Mouse (Mus musculus): ENCODE data around the gene Fbxo36. TPM values are rescaled to one million over a fixed set of nuclear protein-coding genes. Genes with fewer than 3 reads are reported as not detected.
A peak's percentile ranks its signal among the peaks of the same experiment; 100 is the strongest.

Gene Fbxo36
- polyA plus RNA-seq, 1 experiment from 2014 or later = 8.6 TPM

- Histone ChIP-seq H3K9me3 (replicated peaks) (no peaks in the 10 kb centered on the region), H3K4me3 (peak overlapping the region; percentile 60), H3K9ac (no peak overlapping the region), H3K27ac (ENCODE audit: poor library complexity, severe bottlenecking) (no peak overlapping the region), H3K27me3 (replicated peaks) (peaks cover 29% of the 10 kb centered on the region), H3K36me3 (no peaks in the 10 kb centered on the region), H3K4me1 (replicated peaks) (0 out of 2 replicates have a peak, but pooled peaks cover 5% of the 10 kb centered on the region), H3K4me2 (peak overlapping the region; percentile 95)
- WGBS = 11% methylated on average over 22 of the region's 22 CpGs
- ATAC-seq (ENCODE audit: insufficient number of reproducible peaks, low FRiP score) = no peak
These were observed 94.0 kb downstream of the Fbxo36 start for GRCm38 (mm10) chr1:84933472-84934150.

- Histone ChIP-seq H3K27ac (ENCODE audit: poor library complexity, severe bottlenecking) (no peak overlapping the region), H3K9ac (peak overlapping the region; percentile 53; the same call in 1 of the 2 replicates), H3K4me1 (replicated peaks) (0 out of 2 replicates have a peak, but pooled peaks cover 5% of the 10 kb centered on the region), H3K4me3 (peak overlapping the region; percentile 60), H3K9me3 (replicated peaks) (no peaks in the 10 kb centered on the region), H3K36me3 (no peaks in the 10 kb centered on the region), H3K4me2 (peak overlapping the region; percentile 95), H3K27me3 (replicated peaks) (peaks cover 29% of the 10 kb centered on the region)
- WGBS = 3% methylated on average over 12 of the region's 12 CpGs
- no peak for ATAC-seq (ENCODE audit: insufficient number of reproducible peaks, low FRiP score)
These were observed 94.5 kb downstream of the Fbxo36 start for GRCm38 (mm10) chr1:84934151-84934502.

- 1% methylated on average over 59 of the region's 59 CpGs for WGBS
- no peaks in the 10 kb centered on the region for H3K9me3 ChIP-seq (replicated peaks)
- H3K27me3 ChIP-seq (replicated peaks) = peaks cover 29% of the 10 kb centered on the region
- peak within 1 kb of the TSS; percentile 53 for H3K9ac ChIP-seq
- H3K4me1 ChIP-seq (replicated peaks) = 0 out of 2 replicates have a peak, but pooled peaks cover 5% of the 10 kb centered on the region
- H3K4me2 ChIP-seq = peak within 1 kb of the TSS; percentile 95
- ATAC-seq (ENCODE audit: insufficient number of reproducible peaks, low FRiP score) = peak; percentile 70
- H3K36me3 ChIP-seq = no peaks in the 10 kb centered on the region
- H3K4me3 ChIP-seq = peak within 1 kb of the TSS; percentile 60
- no peak within 1 kb of the TSS for H3K27ac ChIP-seq (ENCODE audit: poor library complexity, severe bottlenecking)
These were observed 95.1 kb downstream of the Fbxo36 start, which contains the start of gene Slc16a14 for GRCm38 (mm10) chr1:84934503-84935333. TSS of gene Slc16a14 (minus strand) at chr1:84935134.

- H3K4me3 ChIP-seq = no peak overlapping the region
- H3K27me3 ChIP-seq (replicated peaks) = peaks cover 29% of the 10 kb centered on the region
- no peak overlapping the region for H3K4me2 ChIP-seq
- H3K4me1 ChIP-seq (replicated peaks) = 0 out of 2 replicates have a peak, but pooled peaks cover 5% of the 10 kb centered on the region
- H3K9me3 ChIP-seq (replicated peaks) = no peaks in the 10 kb centered on the region
- H3K27ac ChIP-seq (ENCODE audit: poor library complexity, severe bottlenecking) = no peak overlapping the region
- ATAC-seq (ENCODE audit: insufficient number of reproducible peaks, low FRiP score) = no peak
- no peak overlapping the region for H3K9ac ChIP-seq
- 61% methylated on average over 9 of the region's 9 CpGs for WGBS
- H3K36me3 ChIP-seq = no peaks in the 10 kb centered on the region
These were observed 96.0 kb downstream of the Fbxo36 start for GRCm38 (mm10) chr1:84935668-84936067.

GRCm38 (mm10) chr1:84936716-84937510, 97.3 kb downstream of the Fbxo36 start:
- ATAC-seq (ENCODE audit: insufficient number of reproducible peaks, low FRiP score) = no peak
- H3K4me1 ChIP-seq (replicated peaks) = 0 out of 2 replicates have a peak, but pooled peaks cover 5% of the 10 kb centered on the region
- H3K27me3 ChIP-seq (replicated peaks) = peaks cover 29% of the 10 kb centered on the region
- no peak overlapping the region for H3K4me3 ChIP-seq
- 83% methylated on average over 19 of the region's 19 CpGs for WGBS
- H3K27ac ChIP-seq (ENCODE audit: poor library complexity, severe bottlenecking) = no peak overlapping the region
- no peaks in the 10 kb centered on the region for H3K36me3 ChIP-seq
- H3K9me3 ChIP-seq (replicated peaks) = no peaks in the 10 kb centered on the region
- H3K4me2 ChIP-seq = no peak overlapping the region
- no peak overlapping the region for H3K9ac ChIP-seq

- no peaks in the 10 kb centered on the region for H3K4me1 ChIP-seq (replicated peaks)
- no peak overlapping the region for H3K27ac ChIP-seq (ENCODE audit: poor library complexity, severe bottlenecking)
- no peak overlapping the region for H3K4me3 ChIP-seq
- no peaks in the 10 kb centered on the region for H3K9me3 ChIP-seq (replicated peaks)
- no peak overlapping the region for H3K9ac ChIP-seq
- ATAC-seq (ENCODE audit: insufficient number of reproducible peaks, low FRiP score) = no peak
- H3K36me3 ChIP-seq = no peaks in the 10 kb centered on the region
- H3K4me2 ChIP-seq = no peak overlapping the region
- WGBS = 70% methylated on average over 4 of the region's 4 CpGs
- H3K27me3 ChIP-seq (replicated peaks) = peaks cover 20% of the 10 kb centered on the region
These were observed 99.8 kb downstream of the Fbxo36 start for GRCm38 (mm10) chr1:84939466-84939865.

GRCm38 (mm10) chr1:84940322-84940721, 100.7 kb downstream of the Fbxo36 start:
- 70% methylated on average over 2 of the region's 2 CpGs for WGBS

GRCm38 (mm10) chr1:84942666-84943065, 103.0 kb downstream of the Fbxo36 start:
- H3K4me2 ChIP-seq = no peak overlapping the region
- H3K27me3 ChIP-seq (replicated peaks) = no peaks in the 10 kb centered on the region
- no peaks in the 10 kb centered on the region for H3K9me3 ChIP-seq (replicated peaks)
- H3K9ac ChIP-seq = no peak overlapping the region
- no peaks in the 10 kb centered on the region for H3K4me1 ChIP-seq (replicated peaks)
- no peak for ATAC-seq (ENCODE audit: insufficient number of reproducible peaks, low FRiP score)
- H3K27ac ChIP-seq (ENCODE audit: poor library complexity, severe bottlenecking) = no peak overlapping the region
- no peak overlapping the region for H3K4me3 ChIP-seq
- H3K36me3 ChIP-seq = no peaks in the 10 kb centered on the region

More at GRCm38 (mm10) chr1:84940322-84940721, 100.7 kb downstream of the Fbxo36 start:
- Histone ChIP-seq H3K4me3 (no peak overlapping the region), H3K9me3 (replicated peaks) (no peaks in the 10 kb centered on the region), H3K9ac (no peak overlapping the region), H3K4me2 (no peak overlapping the region), H3K4me1 (replicated peaks) (no peaks in the 10 kb centered on the region), H3K27me3 (replicated peaks) (peaks cover 15% of the 10 kb centered on the region), H3K36me3 (no peaks in the 10 kb centered on the region), H3K27ac (ENCODE audit: poor library complexity, severe bottlenecking) (no peak overlapping the region)
- no peak for ATAC-seq (ENCODE audit: insufficient number of reproducible peaks, low FRiP score)

- H3K36me3 ChIP-seq = no peaks in the 10 kb centered on the region
These were observed 103.9 kb downstream of the Fbxo36 start for GRCm38 (mm10) chr1:84943549-84943948.

GRCm38 (mm10) chr1:84945950-84946349, 106.3 kb downstream of the Fbxo36 start:
- no peak for ATAC-seq (ENCODE audit: insufficient number of reproducible peaks, low FRiP score)
- 81% methylated on average over 3 of the region's 3 CpGs for WGBS
- H3K4me2 ChIP-seq = no peak overlapping the region

More at GRCm38 (mm10) chr1:84943549-84943948, 103.9 kb downstream of the Fbxo36 start:
- Histone ChIP-seq H3K27ac (ENCODE audit: poor library complexity, severe bottlenecking) (no peak overlapping the region), H3K4me3 (no peak overlapping the region), H3K9ac (no peak overlapping the region), H3K4me2 (no peak overlapping the region), H3K9me3 (replicated peaks) (no peaks in the 10 kb centered on the region), H3K4me1 (replicated peaks) (no peaks in the 10 kb centered on the region), H3K27me3 (replicated peaks) (no peaks in the 10 kb centered on the region)
- WGBS = 91% methylated on average over 4 of the region's 4 CpGs
- no peak for ATAC-seq (ENCODE audit: insufficient number of reproducible peaks, low FRiP score)

More at GRCm38 (mm10) chr1:84945950-84946349, 106.3 kb downstream of the Fbxo36 start:
- Histone ChIP-seq H3K4me1 (replicated peaks) (no peaks in the 10 kb centered on the region), H3K9ac (no peak overlapping the region), H3K27ac (ENCODE audit: poor library complexity, severe bottlenecking) (no peak overlapping the region), H3K36me3 (no peaks in the 10 kb centered on the region), H3K27me3 (replicated peaks) (no peaks in the 10 kb centered on the region), H3K4me3 (no peak overlapping the region), H3K9me3 (replicated peaks) (no peaks in the 10 kb centered on the region; the same call in 1 of the 2 replicates)
